Mouse (Mus musculus): Measurements from ENCODE around the gene Catsper2. TPM values are rescaled to one million over a fixed set of nuclear protein-coding genes. Genes with fewer than 3 reads are reported as not detected.

Gene Catsper2
- polyA plus RNA-seq, 2 experiments from 2014 or later = 2.3 to 3.8 TPM

Other genes starting within 250 kb of the Catsper2 start
- gene Tubgcp4, start 243.1 kb downstream of the Catsper2 start, polyA plus RNA-seq (2017; shearing (Covaris generic)) = 10 to 100 TPM; 67.7 to 89.4 TPM
- gene Zscan29, start 242.7 kb downstream of the Catsper2 start, polyA plus RNA-seq (2017; shearing (Covaris generic)) = 10 to 100 TPM; 26.5 to 33.9 TPM
- gene Trp53bp1, start 142.4 kb downstream of the Catsper2 start, polyA plus RNA-seq (2017; shearing (Covaris generic)) = 10 to 100 TPM; 22.9 to 30.2 TPM
- under 1 TPM; 0.10 to 0.32 TPM for gene Map1a, start 124.2 kb downstream of the Catsper2 start, polyA plus RNA-seq (2017; shearing (Covaris generic))
- gene Ppip5k1, start 58.4 kb downstream of the Catsper2 start, polyA plus RNA-seq (2017; shearing (Covaris generic)) = 1 to 10 TPM; 9.6 to 9.8 TPM
- 1 to 10 TPM in 1 of 2 experiments, under 1 TPM in 1; 0.83 to 1.5 TPM for gene Ckmt1, start 56.1 kb downstream of the Catsper2 start, polyA plus RNA-seq (2017; shearing (Covaris generic))
- under 1 TPM; 0.31 to 0.60 TPM for gene Strc, start 26.6 kb downstream of the Catsper2 start, polyA plus RNA-seq (2017; shearing (Covaris generic))
- 1,000 to 10,000 TPM in 1 of 2 experiments, 100 to 1,000 TPM in 1; 658 to 1,122 TPM for gene Pdia3, start within 50 bp of the Catsper2 start, polyA plus RNA-seq (2017; shearing (Covaris generic))
- gene Ell3, start 30.5 kb upstream of the Catsper2 start, polyA plus RNA-seq (2017; shearing (Covaris generic)) = 1 to 10 TPM in 1 of 2 experiments, under 1 TPM in 1; 0.78 to 1.0 TPM
- gene Serf2, start 35.4 kb upstream of the Catsper2 start, polyA plus RNA-seq (2017; shearing (Covaris generic)) = 1,000 to 10,000 TPM in 1 of 2 experiments, 100 to 1,000 TPM in 1; 759 to 1,222 TPM
- gene Hypk, start 39.5 kb upstream of the Catsper2 start, polyA plus RNA-seq (2017; shearing (Covaris generic)) = 100 to 1,000 TPM; 120 to 207 TPM
- not detected for gene Serinc4, start 43.0 kb upstream of the Catsper2 start, polyA plus RNA-seq (2017; shearing (Covaris generic))
- gene Mfap1b, start 60.3 kb upstream of the Catsper2 start, polyA plus RNA-seq (2017; shearing (Covaris generic)) = 100 to 1,000 TPM in 1 of 2 experiments, 10 to 100 TPM in 1; 82.1 to 109 TPM
- gene Mfap1a, start 92.9 kb upstream of the Catsper2 start, polyA plus RNA-seq (2017; shearing (Covaris generic)) = 10 to 100 TPM; 32.7 to 47.6 TPM
- gene Wdr76, start 92.9 kb upstream of the Catsper2 start, polyA plus RNA-seq (2017; shearing (Covaris generic)) = 10 to 100 TPM; 10.1 to 20.5 TPM